Mouse (Mus musculus) cerebral cortex, adult 2 months (tissue): ENCODE results near the gene Cntnap5a.

ENCODE experiments used
- WGBS: fragments of 180-500 bp; shearing (Covaris S2); methylation state at CpG from one replicate; pipeline ENCODE4 v1.1.7; 2018; 5-methylcytosine and 5-hydroxymethylcytosine counted together

Cntnap5a gene

DNA sequence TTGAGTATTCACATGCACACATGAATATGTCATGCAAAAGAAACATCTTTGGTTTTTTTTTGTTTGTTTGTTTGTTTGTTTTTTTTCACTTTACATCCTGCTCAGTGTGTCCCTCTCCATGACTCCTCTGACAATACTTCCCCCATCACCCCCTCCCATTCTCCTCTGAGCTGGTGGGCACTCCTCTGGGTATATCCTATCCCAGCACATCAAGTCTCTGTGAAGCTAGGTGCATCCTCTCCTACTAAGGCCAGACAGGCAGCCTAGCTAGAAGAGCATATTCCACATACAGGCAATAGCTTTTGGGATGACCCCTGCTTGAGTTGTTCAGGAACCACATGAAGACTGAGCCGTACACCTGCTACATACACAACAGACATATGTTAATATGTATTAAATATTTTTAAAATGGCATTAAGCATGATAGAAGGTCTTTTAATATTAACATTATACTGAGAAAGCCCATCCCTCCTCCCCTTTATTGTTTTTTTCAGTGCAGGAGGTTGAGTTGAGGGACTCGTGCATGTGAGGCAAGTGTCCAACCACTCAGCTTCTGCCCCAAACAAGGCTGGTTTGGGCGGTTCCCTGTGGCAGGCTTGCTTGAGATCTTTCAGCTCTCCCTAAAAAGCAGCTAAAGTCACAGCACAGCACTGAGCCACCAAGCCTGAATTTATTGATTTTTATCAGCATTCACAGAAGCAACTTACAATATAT, 422.6 kb downstream of the Cntnap5a start:
- 83% methylated on average over 3 of the region's 3 CpGs for WGBS

DNA sequence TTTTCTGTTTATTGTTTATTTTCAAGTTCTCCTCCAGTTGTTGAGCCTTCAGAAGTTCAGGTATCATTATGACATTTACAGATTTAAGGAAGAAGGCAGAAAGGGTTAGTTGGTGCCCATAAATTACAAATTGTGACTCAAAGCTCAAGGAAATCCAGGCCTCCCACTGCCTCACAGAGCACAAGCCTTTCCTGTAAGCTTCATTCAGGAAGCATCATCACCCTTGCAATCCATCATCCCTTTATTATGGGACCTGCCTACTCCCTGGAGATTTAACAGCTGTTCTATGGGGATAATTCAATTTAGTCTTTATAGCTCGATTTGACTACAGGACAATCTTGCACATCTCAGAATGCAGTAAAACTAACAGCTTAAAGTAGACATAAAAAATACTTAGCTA, 441.2 kb downstream of the Cntnap5a start:
- WGBS = 56% methylated on average over 1 of the region's 1 CpGs

DNA sequence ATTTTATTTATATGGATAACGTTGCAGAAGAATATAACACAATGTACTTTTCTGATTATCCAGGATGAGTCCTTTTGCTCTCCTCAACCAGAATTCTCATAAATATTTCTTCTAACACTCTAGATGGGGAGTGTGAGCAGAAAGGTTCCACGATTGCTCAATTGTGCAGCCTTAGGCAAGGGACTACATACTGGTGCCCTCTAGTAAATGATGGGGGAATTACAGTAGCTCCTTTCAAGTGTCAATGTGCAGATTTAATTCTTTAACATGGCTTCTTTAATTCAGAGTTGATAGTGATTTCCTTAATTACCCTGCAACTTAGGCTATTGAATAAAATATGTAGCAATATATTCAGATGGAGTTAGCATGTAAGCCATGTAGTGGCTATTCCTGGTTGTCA, 442.5 kb downstream of the Cntnap5a start:
- 77% methylated on average over 2 of the region's 2 CpGs for WGBS

DNA sequence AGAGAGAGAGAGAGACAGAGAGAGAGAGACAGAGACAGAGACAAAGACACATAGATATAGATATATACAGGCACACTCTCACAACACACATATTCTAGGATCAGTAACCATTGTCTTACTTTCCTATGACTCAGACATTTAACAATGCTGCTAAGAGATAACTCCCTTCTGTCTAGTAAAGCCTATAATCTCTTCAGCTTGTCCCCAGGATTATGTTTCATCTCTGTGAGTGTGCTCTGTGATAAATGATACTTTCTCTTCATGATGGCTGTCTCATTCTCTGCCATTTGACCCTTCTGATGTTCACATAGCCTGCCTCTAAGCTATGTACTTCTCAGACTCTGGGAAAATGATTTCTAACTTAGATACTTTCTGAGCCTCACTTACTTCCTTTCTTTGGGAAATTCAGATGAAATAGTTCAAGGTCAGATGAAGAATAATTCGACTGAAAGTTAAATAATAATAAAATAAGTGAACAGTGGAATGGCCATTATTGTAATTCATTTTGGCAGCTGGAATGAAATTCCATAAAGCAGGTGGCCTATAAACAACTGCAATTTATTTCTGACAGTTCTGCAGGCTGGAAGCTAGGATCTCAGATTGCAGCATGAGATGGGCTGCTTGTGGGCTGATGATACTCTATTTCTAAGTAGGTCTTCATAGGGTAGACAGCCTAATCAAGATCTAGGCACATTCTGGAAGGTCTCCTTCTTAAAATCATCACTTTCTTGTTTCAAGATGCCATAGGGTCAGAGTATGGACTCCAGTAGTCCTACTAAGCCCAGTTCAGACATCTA, 444.1 kb downstream of the Cntnap5a start:
- 51% methylated on average over 1 of the region's 1 CpGs for WGBS

DNA sequence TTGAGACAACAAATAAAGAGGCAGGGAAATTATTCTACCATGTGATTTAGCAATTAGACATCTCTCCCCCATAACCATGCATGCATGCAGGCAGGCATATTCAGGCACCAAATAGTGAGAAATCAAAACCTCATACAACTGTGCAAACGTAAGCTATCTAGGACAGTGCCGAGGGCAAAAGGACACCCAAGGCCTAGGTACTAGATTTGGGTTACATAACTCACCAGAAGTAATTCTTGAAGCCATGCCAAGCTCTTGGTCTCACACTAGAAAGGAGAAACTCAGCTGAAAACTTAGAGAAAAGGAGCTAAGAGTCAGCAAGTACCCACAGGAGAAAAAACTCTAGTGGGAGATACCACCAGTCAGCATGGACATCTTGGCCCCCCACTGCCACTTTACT, 499.9 kb downstream of the Cntnap5a start:
- whole genome bisulfite sequencing = 88% methylated on average over 2 of the region's 2 CpGs

DNA sequence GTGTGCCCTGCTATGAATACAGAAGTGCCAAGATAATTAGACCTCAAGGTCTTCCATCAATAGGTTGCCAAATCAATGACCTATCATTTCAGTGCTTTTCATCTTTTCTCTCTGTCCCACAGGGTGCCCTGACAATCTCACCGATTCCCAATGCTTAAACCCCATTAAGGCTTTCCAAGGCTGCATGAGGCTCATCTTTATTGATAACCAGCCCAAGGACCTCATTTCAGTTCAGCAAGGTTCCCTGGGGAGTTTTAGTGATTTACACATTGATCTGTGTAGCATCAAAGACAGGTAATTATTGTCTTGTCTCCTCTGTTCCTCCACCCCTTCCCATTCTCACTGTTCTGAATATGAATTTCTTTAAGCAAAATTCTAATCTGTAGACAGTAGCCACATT, 503.6 kb downstream of the Cntnap5a start:
- whole genome bisulfite sequencing = 63% methylated on average over 1 of the region's 1 CpGs

DNA sequence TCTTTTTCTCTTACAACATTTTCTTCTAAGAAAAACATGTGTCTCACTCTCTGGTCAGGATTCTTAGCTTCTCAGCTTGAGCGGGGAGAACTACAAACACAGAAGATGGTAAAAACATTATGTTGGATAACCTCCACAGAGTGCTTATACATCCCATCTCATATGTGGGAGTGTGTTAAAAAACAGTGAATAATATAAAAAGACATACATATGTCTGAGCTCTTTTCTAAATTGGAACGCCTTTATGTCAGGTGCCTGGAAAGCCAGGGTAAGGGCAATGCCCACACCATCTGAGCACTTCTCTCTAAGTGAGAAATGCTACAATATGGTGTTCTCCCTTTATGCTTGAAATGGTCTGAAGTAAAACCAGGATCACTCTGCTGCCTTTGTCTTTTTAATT, 507.7 kb downstream of the Cntnap5a start:
- WGBS = 59% methylated on average over 2 of the region's 2 CpGs

DNA sequence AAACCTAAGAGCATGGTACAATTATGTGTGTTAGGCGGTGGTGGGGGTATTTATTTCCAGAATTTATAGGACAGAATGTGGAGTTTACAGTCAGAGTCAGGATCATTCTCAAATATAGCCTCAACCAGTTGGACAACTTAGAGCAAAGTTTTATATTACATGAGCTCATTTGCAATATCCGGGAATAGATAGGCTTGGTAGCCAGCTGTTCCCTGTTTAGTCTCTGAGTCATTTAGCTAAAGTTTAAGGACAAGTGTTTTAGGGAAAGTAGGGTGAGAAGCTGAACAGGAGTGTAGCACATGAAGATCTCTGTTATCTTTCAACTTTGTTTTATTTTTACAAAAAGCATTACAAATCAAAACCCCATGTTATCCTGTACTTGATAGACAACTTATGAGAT, 559.3 kb downstream of the Cntnap5a start:
- 53% methylated on average over 2 of the region's 2 CpGs for WGBS

DNA sequence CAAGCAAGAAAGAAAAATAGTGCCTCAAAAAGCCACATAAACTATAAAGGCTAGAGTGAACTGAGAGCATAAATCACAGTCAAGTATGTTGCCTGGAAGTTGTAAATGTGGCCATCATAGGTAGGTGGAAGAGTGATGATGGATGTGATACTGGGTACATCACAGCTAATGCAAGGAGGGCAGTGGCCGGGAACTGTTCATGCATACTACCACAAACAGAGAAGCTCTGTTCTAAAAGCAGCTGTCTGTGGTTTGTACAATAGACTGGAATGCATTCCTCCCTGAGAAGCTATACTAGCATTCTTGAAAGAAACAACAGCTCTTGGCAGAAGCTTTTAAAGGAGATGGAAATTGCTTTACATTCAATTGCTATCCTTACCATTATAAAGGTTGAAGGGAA, 599.4 kb downstream of the Cntnap5a start:
- 66% methylated on average over 1 of the region's 1 CpGs for WGBS

DNA sequence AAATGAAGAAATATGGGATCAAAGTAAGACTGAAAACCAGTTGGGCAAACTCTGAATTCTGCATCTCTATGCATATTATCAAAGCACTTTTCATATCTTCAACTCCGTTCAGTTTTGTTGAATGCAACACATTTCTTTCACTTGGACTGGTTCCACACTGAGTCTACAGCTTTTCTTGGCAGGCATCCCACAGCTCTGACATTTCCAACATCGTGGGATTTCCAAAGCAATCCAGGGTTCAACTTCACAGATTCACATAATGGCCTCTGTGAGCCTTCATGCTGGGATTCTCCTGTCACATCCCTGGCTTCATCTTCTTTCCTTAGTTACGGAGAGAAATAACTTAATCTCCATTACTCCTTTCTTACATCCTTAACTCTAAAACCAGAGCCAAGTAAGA, 622.0 kb downstream of the Cntnap5a start:
- 29% methylated on average over 3 of the region's 3 CpGs for WGBS

DNA sequence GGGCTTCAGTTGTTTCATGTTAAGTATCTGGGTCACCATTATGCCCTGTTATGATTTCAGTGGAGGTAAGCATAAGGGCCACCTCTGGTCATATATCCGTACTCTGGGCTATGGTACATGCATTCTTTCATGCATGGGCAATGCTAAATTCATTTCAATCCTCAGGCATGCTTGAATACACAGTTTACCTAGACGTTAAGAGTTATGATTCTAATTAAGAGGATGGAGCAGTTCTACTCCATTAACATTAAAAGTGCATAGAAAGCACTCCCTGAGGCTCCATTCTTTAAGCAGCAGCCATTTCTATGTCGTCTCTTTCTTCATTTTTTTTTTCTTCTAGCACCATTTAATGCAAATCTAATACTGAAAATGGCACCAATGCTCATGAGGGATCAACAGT, 627.0 kb downstream of the Cntnap5a start:
- 75% methylated on average over 3 of the region's 3 CpGs for WGBS

DNA sequence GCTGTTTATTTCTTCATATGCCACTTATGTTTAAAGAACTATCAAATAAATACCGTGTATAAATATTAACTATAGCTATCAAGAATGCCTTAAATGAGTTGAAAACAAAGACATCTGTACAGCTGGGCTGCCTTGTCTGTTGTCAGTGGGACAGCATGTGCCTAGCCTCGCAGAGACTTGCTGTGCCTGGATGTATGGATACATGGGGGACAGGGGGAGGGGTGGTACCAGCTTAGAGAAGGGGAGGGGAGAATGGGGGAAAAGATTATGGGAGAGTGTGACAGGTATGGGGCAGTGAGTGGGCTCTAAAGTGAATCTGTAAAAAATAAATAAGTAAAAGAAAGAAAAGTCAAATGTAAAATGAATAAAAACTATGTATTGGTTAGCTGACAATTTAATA, 681.0 kb downstream of the Cntnap5a start:
- 64% methylated on average over 2 of the region's 2 CpGs for WGBS

DNA sequence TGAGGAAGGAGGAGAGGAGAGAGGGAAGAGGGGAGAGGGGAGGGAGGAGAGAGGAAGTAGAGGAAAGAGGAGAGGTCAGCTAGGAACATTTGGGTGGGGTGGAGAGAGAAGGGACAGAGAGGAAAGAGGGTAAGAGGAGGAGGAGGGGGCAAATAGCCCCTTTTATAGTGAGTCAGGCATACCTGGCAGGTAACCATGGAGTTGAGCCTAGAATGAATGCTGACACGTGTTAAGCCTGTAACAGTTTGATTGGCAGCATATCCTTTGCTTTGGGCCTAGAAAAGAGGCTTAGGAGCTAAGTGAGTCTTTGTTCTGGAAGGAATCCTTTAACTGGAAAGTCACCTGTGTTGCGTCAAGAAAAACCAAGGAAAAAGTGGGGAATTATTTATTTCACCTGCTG, 681.6 kb downstream of the Cntnap5a start:
- 63% methylated on average over 2 of the region's 2 CpGs for WGBS

DNA sequence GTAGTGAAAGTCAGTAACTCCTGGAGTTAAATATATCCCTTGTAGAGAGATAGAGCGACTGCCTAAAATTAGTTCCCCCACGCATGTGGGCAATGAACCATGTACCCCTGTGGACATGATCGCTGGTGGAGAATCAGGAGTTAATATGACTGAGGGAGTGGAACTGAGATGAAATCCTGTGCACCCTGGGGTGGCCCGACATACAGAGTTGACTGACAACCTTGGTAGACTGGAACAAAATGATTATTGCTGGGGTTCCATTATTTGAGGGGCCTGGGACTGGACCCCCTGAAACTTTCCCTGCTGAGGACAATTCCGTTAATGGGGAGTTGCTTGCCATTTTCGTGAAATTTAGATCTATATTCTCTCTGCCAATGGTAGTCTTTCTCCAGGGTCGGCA, 683.0 kb downstream of the Cntnap5a start:
- WGBS = 54% methylated on average over 7 of the region's 7 CpGs

DNA sequence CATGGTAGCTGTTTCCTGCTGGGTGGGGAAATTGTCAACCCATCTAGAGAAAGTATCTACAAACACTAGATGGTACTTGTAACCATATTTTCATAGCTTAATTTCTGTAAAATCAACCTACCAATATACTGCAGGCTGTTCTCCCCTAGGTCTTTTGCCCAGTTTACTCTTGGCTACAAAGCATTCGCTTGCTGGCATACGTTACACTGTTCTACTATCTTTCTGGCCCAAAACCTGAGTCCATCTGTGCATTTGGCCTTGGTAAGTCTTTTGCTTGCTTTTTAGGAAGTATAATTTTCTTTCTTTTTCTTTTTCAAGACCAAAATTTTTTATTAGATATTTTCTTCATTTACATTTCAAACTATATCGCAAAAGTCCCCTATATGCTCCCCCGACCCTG, 686.3 kb downstream of the Cntnap5a start:
- 82% methylated on average over 4 of the region's 4 CpGs for WGBS

DNA sequence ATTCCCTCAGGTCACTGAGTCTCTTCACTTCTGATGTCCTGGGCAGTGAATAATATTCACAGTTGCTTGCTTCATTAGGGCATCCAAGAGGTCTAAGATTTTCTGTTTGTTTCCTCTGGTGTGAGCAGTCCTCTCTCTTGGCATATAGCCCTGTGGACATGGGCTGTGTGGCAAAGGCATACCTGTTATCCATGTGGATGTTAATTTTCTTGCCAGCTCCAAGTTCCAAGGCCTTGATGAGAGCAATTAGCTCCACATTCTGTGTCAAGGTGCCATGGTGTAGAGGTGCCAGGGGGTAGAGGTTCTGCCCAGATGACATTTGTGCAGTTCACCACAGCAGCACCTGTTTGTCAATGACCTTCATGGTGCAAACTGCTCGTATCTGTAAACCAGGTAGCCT, 689.0 kb downstream of the Cntnap5a start:
- 87% methylated on average over 1 of the region's 1 CpGs for WGBS

DNA sequence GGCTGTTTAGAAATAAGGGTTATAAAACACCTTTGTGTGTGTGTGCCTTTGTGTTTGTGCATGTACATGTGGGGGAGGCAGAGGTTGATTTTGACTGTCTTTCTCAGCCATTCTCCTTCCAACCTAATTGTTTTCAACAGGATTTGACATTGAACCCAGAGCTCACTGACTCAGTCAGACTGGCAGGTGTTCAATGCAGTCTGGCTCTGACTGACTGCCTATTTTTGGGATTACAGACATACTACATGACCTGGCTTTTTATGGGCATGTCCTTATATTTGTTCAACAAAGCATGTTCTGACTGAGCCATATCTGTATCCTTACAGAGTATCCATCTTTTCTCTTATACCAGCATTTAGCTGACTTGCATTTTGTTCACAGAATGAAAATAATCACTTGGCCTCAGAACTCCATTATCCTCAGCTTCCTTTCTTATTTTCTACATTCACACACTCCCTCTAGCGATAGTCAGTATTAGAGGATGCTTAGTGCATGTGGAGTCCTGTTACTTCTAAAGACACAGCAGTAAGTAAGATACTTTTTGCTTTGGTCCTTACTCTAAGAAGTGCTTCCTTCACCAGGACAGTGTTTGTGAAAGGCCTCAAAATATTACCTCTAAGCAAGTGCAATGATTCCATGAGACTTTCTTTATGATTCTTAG, 717.6 kb downstream of the Cntnap5a start:
- 67% methylated on average over 1 of the region's 1 CpGs for WGBS

DNA sequence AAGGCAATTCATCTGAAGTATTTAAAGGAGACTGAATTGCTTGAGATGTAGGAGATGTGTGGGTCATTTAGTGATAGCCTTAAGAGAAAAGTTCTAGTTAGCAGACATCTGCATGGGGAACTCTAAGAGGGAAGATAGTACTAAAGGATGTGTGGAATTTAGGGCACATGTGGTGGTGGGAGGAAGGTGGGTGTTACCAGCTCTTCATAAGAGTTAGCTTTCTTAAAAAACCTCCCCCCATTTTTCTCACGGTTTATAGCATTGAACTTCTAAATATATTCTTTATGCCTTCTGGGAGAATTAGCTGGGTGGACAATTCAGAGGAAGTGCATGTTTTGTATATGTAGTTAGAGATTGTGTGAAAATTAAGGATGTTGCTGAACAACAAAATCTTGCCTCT, 725.3 kb downstream of the Cntnap5a start:
- WGBS = 52% methylated on average over 1 of the region's 1 CpGs

DNA sequence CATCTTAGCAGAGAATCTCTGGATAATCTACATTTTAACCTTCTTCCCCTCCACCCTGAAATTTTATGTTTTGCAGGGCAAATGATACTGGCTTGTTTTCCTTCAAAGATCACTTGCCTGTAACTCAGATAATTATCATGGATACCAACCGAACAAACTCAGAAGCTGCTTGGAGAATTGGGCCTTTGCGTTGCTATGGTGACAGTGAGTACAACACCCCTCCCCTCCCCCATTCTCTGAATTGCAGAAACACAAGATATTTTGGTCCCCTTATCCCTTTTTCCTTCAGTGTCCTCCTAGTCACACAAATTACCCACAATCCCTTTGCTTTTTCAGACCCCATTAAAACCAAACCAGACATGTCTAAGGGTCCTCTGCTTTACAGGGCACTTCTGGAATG, 743.8 kb downstream of the Cntnap5a start:
- WGBS = 51% methylated on average over 2 of the region's 2 CpGs

DNA sequence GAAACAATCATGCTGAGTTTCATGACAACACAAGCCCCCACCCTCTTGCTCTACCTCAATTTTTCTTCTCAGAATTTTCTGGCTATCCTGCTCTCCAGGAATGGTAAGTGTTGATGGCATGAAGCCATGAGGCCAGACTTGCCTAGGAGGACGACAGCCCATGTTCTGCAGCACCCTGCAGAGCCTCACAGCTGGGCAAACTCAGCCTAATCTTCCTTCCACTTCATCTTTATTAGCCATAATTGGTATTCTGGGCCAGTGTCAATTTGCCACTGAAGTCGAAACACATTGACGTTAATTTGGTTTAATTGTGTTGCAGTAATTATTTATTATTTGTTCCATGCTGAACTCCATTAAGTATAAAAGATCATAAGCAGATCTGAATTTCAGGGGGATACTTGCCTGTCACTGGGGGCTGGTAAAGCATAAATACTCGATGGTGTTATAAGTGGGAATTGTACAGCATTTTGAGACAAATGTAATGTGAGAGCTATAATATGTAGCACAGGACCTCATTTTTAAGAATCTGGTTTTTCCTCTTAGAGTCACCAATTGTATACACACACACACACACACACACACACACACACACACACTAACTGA, 770.7 kb downstream of the Cntnap5a start:
- 61% methylated on average over 4 of the region's 4 CpGs for WGBS

DNA sequence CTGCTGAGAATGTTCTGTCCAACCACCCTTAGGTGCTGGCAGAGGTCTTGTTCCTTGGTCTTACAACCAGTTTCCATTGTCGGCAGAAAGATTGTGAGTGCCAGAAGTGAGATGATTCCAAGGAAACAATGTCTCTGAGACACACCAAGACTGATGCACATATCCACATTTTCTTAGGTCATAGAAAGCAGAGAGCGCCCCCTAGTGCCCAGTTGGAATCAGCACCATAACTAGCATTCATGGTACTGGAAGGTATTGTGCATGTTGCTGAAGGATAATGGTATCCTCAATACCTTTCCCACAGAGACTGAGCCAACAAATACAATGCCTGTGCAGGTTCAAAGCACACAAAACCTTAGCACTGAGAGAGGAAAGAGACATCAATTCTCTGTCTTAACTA, 793.1 kb downstream of the Cntnap5a start:
- 22% methylated on average over 2 of the region's 2 CpGs for WGBS

DNA sequence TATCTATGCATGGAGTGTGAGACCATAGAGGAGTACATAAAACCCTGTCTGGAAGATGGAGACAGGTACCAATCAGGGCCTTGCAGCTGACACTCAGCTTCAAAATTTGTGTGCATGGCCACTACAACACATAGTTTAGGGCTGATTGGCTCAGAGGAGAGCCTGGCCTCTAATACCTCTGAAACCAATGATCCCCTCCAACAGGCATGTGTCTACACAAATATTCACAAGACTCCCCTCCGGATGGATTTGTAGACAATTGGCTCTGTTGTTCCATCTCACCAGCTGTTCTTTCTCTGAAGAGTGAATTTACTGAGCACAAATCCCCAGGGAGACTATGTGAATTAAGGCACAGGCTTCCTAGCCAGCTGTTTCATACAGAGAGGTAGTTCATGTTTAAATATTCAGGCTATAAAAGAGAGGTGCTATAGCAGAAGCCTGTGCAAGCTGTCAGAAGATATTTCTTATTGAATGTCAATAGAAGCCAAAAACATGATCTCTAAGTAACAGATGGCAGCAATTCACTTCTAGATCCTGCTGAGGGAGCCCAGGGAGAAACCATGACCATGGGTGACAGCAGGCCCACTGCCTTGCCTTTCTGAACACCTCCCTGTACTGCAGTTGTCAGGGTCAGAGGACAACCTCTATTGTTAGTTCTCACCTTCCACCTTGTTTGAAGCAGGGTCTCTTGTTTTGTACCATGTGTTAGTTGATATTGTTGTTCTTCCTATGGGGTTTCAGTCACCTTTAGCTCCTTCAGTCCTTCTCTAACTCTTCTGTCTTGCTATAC, 804.4 kb downstream of the Cntnap5a start:
- WGBS = 43% methylated on average over 1 of the region's 1 CpGs
